Mouse (Mus musculus): ENCODE data around the gene Tmem151a.

GRCm38 (mm10) chr19:5067040-5067799 is 18.1 kb downstream of the Tmem151a start:
- TF ChIP-seq POLR2A (IDR thresholded peaks at IDR 0.05; ENCODE audit: insufficient read depth, low read length) (no peak), CTCF (IDR thresholded peaks at IDR 0.05; ENCODE audit: low read depth, low read length) (no peak)

All from ES-Bruce4 (cell line).